Mouse (Mus musculus): ENCODE measurements around the gene Btla.

Btla gene

GRCm38 (mm10) chr16:45223648-45224388 is at the start of gene Btla:
Btla (plus strand) TSS chr16:45224315.
- peak; percentile 83 for DNase-seq (ENCODE audit: low read depth)

DNA sequence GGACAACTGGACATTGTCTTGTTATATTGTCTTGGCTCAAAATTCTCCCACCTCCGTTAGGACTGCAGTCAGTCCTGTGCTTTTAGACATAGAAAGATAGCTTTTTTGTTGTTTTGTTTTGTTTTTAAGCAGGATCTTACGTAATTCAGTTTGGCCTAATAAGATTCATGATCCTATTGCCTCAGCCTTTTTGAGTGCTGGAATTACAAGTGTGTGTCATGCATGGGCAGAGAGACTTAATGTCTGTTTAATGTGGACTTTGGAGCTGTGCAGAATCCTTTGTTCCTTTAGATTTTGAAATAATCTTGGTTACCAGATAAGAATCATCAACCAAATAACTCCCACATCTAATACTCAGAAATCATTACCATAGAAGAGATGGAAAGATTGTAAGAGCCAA is 45.6 kb upstream of the Btla start:
- no peak for DNase-seq (ENCODE audit: low read depth)

DNA sequence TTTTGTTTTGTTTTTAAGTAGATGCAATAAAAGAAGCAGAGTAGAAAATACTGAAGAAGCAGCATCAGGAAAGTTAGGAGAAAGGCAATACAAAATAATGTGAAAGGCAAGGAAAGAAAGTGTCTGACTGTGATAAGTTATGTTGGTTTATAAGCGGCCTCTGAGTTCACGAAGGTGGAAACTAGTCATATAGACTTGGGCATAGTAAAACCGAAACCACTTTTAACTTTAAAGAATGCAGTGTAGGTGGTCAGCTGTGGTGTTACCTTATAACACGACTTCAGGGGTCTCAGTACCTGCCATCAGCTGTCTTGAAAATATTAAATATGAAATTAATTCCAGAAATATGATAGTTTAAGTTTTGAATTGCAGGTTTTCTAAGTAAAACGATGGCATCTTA is 42.3 kb upstream of the Btla start:
- no peak for DNase-seq (ENCODE audit: low read depth)

DNA sequence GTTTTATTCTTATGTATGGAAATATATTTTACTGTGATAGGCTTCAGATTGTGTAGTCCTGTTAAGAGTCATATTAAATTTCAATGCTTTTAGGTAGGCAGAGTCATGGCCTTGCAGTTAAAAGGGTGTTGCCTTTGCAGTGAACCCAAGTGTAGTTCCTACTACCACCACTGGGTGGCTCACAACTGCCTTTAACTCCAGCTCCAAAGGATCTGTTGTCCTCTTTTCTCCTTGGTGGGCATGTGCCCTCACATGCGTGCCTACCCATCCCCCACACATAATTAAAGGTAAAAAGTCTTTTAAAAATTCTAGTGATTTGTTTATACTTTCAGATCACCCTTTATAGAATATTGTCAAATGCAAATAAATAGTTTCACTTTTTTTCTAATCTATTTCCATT is 31.5 kb upstream of the Btla start:
- peak; percentile 83 for DNase-seq (ENCODE audit: low read depth)

- peak; percentile 81 for DNase-seq (ENCODE audit: low read depth)
Measured at GRCm38 (mm10) chr16:45196816-45197215, 27.3 kb upstream of the Btla start.

- DNase-seq (ENCODE audit: low read depth): no peak
Measured at GRCm38 (mm10) chr16:45201395-45201794, 22.7 kb upstream of the Btla start.

DNA sequence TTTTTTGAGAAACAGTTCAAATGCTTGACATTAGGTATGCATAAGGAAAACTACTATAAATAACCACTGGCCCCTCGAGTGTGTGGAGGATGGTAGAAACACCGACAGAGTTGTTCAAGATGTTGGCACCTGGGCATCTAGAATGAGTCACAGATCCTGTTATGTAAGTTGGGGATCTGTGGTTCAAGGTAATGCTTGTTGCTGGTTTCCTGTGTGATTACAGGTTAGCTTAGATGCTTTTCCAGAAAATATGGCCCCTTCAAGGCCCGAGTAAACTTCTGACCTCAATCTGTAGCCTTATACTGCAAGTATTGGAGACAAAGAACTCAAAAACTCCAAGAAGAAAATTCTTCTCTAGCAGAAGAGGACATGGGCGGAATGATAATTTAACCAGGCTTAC is 19.7 kb upstream of the Btla start:
- peak; percentile 61 for DNase-seq (ENCODE audit: low read depth)

DNA sequence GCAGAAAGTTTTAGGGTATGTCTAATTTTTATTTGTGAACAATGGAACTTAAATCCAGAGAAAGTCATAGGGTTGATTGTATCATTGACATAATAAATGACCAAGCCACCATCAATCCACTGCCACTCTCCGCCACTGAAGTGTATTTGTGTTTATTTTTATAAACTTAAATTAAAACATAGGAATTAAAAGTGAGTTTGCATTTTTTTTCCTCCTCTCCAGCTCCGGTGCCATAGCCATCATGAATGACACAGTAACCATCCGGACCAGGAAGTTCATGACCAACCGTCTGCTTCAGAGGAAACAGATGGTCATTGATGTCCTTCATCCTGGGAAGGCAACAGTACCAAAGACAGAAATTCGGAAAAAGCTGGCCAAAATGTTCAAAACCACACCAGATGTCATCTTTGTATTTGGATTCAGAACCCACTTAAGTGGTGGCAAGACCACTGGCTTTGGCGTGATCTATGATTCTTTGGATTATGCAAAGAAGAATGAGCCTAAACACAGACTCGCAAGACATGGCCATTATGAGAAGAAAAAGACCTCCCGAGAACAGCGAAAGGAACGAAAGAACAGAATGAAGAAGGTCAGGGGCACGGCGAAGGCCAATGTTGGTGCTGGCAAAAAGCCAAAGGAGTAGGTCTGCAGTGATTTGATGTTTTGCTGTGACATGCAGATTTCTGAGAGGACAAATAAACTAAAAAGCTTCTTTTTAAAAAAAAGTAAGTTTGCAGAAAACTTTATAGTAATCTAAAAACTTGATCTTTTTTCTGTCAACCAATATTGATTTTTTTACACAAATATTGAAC is 19.1 kb upstream of the Btla start:
- DNase-seq (ENCODE audit: low read depth): peak; percentile 91

GRCm38 (mm10) chr16:45222016-45222415 is 2.1 kb upstream of the Btla start:
- no peak for DNase-seq (ENCODE audit: low read depth)

- peak; percentile 16 for DNase-seq (ENCODE audit: low read depth)
Measured at GRCm38 (mm10) chr16:45222771-45223170, 1.3 kb upstream of the Btla start.

- DNase-seq (ENCODE audit: low read depth): peak; percentile 66
Measured at GRCm38 (mm10) chr16:45224431-45225008, 405 bp downstream of the Btla start.

DNA sequence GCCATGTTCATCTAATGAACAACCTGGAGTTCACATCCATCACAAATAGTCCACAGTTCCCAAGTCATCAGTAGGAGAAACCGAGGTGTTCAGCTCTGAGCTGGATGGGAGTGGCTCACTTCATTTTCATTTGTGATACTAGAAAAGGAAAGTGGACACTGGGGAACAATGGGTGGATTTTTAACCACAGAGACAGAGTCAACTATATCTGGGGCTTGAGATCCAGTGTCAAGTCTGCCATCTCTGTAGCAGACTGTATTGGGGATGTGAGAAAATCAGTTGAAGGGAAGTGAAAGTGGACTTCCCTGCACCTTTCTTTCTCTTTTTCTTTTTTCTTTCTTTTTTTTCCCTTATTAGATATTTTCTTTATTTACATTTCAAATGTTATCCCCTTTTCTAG is 2.9 kb downstream of the Btla start:
- DNase-seq (ENCODE audit: low read depth): no peak

- peak; percentile 44 for DNase-seq (ENCODE audit: low read depth)
Measured at GRCm38 (mm10) chr16:45231296-45231695, 7.2 kb downstream of the Btla start.

- DNase-seq (ENCODE audit: low read depth): no peak
Measured at GRCm38 (mm10) chr16:45233007-45233406, 8.9 kb downstream of the Btla start.

DNA sequence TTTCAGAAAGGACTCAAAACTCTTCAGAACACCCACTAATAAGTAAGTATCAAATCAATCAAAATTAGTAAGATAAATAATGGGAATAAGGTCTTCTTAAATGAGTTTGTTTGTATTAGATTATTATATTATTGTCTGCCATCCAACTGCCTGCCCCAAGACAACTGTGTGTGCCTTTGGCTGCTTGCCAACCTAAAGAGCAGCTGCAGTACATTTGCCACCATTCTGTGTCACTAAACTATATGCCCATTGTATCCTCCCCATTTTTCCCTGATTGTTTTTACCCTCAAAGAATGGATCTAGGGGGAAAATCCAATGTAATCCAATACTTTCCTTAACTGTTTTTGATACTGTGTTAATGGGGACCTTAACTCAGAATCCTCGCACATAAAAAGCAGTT is 18.6 kb downstream of the Btla start:
- DNase-seq (ENCODE audit: low read depth): no peak

GRCm38 (mm10) chr16:45244930-45245472 is 20.9 kb downstream of the Btla start:
- no peak for DNase-seq (ENCODE audit: low read depth)

GRCm38 (mm10) chr16:45249761-45250160 is 25.6 kb downstream of the Btla start:
- no peak for DNase-seq (ENCODE audit: low read depth)

DNA sequence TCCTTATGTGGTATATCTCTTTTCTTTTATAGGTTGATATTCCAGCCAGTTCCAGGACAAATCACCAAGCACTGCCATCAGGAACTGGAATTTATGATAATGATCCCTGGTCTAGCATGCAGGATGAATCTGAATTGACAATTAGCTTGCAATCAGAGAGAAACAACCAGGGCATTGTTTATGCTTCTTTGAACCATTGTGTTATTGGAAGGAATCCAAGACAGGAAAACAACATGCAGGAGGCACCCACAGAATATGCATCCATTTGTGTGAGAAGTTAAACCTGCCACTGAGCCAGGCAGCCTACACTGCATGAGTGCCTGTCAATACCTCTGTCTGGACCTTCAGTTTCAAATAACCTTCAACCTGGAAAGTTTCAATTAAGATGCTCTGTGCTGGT is 26.2 kb downstream of the Btla start:
- DNase-seq (ENCODE audit: low read depth): no peak

GRCm38 (mm10) chr16:45251773-45252413 is 27.8 kb downstream of the Btla start:
- DNase-seq (ENCODE audit: low read depth): no peak

DNA sequence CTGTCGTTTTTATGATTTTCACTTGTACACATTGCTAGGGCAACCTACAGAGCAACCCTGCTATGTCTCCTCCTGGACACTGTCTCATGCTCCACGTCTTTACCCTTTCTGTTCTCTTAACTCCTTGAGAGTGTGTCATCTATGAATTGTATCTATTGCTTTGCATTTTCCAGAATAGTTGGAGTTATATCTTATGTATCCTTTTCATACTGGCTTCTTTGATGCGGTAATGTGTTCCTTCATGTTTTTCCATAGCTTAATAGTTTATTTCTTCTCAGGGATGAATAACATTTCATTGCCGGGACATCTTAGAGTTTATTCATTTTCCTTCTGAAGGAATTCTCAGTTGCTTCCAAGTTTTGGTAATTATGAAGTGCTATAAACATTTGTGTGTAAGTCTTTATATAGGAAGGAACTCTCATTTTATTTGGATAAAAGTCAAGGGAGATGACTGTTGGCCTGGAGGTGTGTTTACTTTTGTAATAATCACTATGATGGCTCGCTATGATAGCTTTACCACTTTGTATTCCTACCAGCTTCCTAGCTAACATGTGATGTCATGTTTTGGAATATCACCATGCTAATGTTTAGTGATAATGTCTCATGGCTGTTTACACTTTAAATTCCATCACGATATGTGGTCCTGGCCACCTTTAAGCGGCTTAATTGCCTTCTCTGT is 31.2 kb downstream of the Btla start:
- no peak for DNase-seq (ENCODE audit: low read depth)

DNA sequence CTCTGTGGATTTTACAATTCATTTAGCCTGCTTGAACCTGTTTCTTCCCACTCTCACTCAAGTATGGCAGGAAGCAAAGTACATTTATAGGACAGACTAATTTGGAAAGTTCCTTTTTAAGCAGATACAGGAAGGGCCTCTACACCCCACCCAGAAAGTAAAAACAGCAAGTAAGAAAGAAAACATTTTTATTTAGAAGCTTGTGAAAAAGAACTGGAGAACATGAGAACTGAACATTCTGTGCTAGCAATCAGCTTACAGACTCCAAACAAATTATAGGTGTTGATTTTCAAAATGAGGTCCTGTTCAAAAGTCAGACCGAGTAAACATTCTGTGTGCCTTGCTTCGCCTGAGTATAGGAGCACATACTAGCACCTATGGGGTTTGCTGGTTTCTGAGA is 32.8 kb downstream of the Btla start:
- DNase-seq (ENCODE audit: low read depth): no peak

DNA sequence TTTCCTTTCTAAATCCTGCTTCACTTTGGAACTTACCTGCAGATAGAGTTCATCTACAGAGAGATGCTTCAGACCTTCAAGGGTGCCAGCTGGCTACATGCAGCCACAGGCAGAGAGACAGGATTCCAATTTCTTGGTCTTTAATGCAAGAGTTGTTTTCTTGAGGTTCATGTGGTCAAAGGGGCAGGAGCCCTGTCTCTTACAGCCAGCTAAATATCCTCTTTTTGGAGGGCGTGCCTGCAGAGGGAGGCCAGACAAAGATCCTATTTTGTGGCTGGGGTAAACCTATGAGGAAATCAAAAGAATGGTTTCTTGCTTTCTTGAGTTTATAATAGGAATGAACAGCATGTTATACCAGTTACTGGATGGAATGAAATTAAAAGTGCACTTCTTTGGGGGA is 33.5 kb downstream of the Btla start:
- peak; percentile 59 for DNase-seq (ENCODE audit: low read depth)

Data from 416B (cell line).